Comparison of ENCODE assay signal across 28 mouse cellular contexts in genomic region chr16:57433671-57434070, GRCm38 (mm10).
"Had no signal": no experiment of that assay in that cellular context is flagged by ENCODE, and none has a peak within 500 bp of the region (broad histone marks: within the 10 kb centered on the region; RNA-seq: fewer than 3 reads in every experiment).

No protein-coding gene starts in this region.

- H3K4me3 ChIP-seq: embryonic facial prominence, embryonic 10.5 days; embryonic facial prominence, embryonic 12.5 days; embryonic facial prominence, embryonic 13.5 days; embryonic facial prominence, embryonic 15.5 days; erythroblast, embryonic 14.5 days; forebrain, embryonic 10.5 days; forebrain, embryonic 12.5 days; forebrain, embryonic 13.5 days; forebrain, embryonic 15.5 days; gastrocnemius, adult 2 months; heart, adult 2 months had no signal

- H3K36me3 ChIP-seq: embryonic facial prominence, embryonic 10.5 days; embryonic facial prominence, embryonic 12.5 days; embryonic facial prominence, embryonic 13.5 days; embryonic facial prominence, embryonic 15.5 days; forebrain, embryonic 10.5 days; forebrain, embryonic 12.5 days; forebrain, embryonic 15.5 days had no signal

- DNase-seq: cerebellum, adult 2 months; cerebellum, adult 8-10 months; cerebellum, adult 9-10 months; cerebellum, adult 9-11 months; cerebellum, postnatal 10 days; cerebellum, postnatal 14 days; cerebellum, postnatal 25 days; cerebellum, postnatal 36 days; embryo, embryonic 11 days; forebrain, postnatal 0 days; gastrocnemius, adult 2 months; gastrocnemius, postnatal 10 days; gastrocnemius, postnatal 14 days; gastrocnemius, postnatal 25 days; gastrocnemius, postnatal 36 days; heart, adult 18-20 months; heart, adult 2 months had no signal

- H3K27ac ChIP-seq: embryonic facial prominence, embryonic 10.5 days; embryonic facial prominence, embryonic 12.5 days; embryonic facial prominence, embryonic 13.5 days; embryonic facial prominence, embryonic 15.5 days; forebrain, embryonic 10.5 days; forebrain, embryonic 12.5 days; forebrain, embryonic 13.5 days; forebrain, embryonic 15.5 days had no signal

- H3K4me2 ChIP-seq: embryonic facial prominence, embryonic 12.5 days; embryonic facial prominence, embryonic 13.5 days; embryonic facial prominence, embryonic 15.5 days; forebrain, embryonic 12.5 days; forebrain, embryonic 13.5 days; forebrain, embryonic 15.5 days had no signal

- H3K9me3 ChIP-seq: embryonic facial prominence, embryonic 10.5 days; embryonic facial prominence, embryonic 12.5 days; embryonic facial prominence, embryonic 13.5 days; embryonic facial prominence, embryonic 15.5 days; forebrain, embryonic 10.5 days; forebrain, embryonic 12.5 days; forebrain, embryonic 13.5 days; forebrain, embryonic 15.5 days had no signal

- H3K27me3 ChIP-seq: embryonic facial prominence, embryonic 12.5 days; embryonic facial prominence, embryonic 13.5 days; embryonic facial prominence, embryonic 15.5 days; forebrain, embryonic 12.5 days; forebrain, embryonic 13.5 days; forebrain, embryonic 15.5 days had no signal

- H3K9ac ChIP-seq: embryonic facial prominence, embryonic 12.5 days; embryonic facial prominence, embryonic 13.5 days; embryonic facial prominence, embryonic 15.5 days; forebrain, embryonic 12.5 days; forebrain, embryonic 13.5 days; forebrain, embryonic 15.5 days; forebrain, postnatal 0 days had no signal

- ATAC-seq: forebrain, embryonic 13.5 days; forebrain, embryonic 14.5 days; forebrain, embryonic 15.5 days; forebrain, embryonic 16.5 days; forebrain, postnatal 0 days had no signal
